Mouse (Mus musculus): ENCODE data around the gene Kdm6b. TPM values are rescaled to one million over a fixed set of nuclear protein-coding genes. Genes with fewer than 3 reads are reported as not detected.
A peak's percentile ranks its signal among the peaks of the same experiment; 100 is the strongest.

Gene Kdm6b
- polyA plus RNA-seq, 1 experiment from 2014 or later = 4.0 TPM

DNA sequence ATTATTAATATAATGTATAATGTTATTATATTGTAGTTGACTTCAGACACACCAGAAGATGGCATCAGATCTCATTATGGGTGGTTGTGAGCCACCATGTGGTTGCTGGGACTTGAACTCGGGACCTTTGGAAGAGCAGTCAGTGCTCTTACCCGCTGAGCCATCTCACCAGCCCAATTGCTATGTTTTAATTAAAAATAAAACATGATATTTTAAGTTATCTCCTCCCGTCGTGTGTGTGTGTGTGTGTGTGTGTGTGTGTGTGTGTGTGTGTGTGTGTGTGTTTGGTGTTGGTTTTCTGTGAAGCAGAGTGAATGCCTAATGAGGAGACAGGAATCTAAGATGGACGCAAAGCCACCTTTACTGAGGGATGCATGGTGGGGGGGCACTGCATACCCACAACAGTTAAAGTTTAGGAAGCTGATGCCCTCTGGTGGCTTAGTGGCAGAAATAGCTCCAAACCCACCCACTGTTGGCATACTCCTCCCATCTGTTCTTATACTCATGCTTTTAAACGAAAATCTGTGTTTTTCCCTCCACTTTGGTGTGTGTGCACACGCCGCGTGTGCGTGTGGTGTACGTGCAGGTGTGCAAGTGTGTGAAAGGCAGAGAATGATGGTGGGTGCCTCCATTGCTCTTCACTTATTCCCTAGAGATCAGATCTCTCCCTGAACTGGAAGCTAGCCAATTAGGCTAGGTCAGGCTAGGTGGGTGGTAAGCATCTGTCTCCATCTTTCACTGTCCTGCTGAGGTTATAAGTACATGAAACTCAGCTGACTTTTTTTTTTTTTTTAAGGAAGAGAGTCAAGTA lies 18.6 kb upstream of the Kdm6b start:
- Histone ChIP-seq H3K4me1 (replicated peaks) (peaks cover 4% of the 10 kb centered on the region; the same call in 1 of the 2 replicates), H3K27me3 (no peaks in the 10 kb centered on the region), H3K36me3 (replicated peaks) (no peaks in the 10 kb centered on the region), H3K9ac (no peak overlapping the region), H3K9me3 (replicated peaks) (no peaks in the 10 kb centered on the region), H3K27ac (replicated peaks) (no peak overlapping the region), H3K4me3 (replicated peaks) (no peak overlapping the region), H3K4me2 (no peak overlapping the region)
- ATAC-seq (ENCODE audit: insufficient read depth) = no peak
- 27% methylated on average over 11 of the region's 11 CpGs for WGBS (ENCODE audit: insufficient replicate concordance)

- Histone ChIP-seq H3K4me2 (no peak overlapping the region), H3K36me3 (replicated peaks) (no peaks in the 10 kb centered on the region), H3K9ac (no peak overlapping the region), H3K27me3 (no peaks in the 10 kb centered on the region), H3K4me1 (replicated peaks) (peaks cover 11% of the 10 kb centered on the region), H3K27ac (replicated peaks) (no peak overlapping the region), H3K9me3 (replicated peaks) (no peaks in the 10 kb centered on the region), H3K4me3 (replicated peaks) (no peak overlapping the region)
- WGBS (ENCODE audit: insufficient replicate concordance) = 79% methylated on average over 15 of the region's 15 CpGs
- no peak for ATAC-seq (ENCODE audit: insufficient read depth)
Observed at GRCm38 (mm10) chr11:69430631-69431030, 17.2 kb upstream of the Kdm6b start.

- H3K4me3 ChIP-seq (replicated peaks) = no peak overlapping the region
- H3K4me1 ChIP-seq (replicated peaks) = peaks cover 11% of the 10 kb centered on the region
- H3K4me2 ChIP-seq = no peak overlapping the region
- H3K27me3 ChIP-seq = no peaks in the 10 kb centered on the region
- no peaks in the 10 kb centered on the region for H3K9me3 ChIP-seq (replicated peaks)
- no peak overlapping the region for H3K9ac ChIP-seq
- WGBS (ENCODE audit: insufficient replicate concordance) = 16% methylated on average over 2 of the region's 2 CpGs
- no peaks in the 10 kb centered on the region for H3K36me3 ChIP-seq (replicated peaks)
- no peak for ATAC-seq (ENCODE audit: insufficient read depth)
- no peak overlapping the region for H3K27ac ChIP-seq (replicated peaks)
Observed at GRCm38 (mm10) chr11:69429313-69429712, 15.8 kb upstream of the Kdm6b start.

DNA sequence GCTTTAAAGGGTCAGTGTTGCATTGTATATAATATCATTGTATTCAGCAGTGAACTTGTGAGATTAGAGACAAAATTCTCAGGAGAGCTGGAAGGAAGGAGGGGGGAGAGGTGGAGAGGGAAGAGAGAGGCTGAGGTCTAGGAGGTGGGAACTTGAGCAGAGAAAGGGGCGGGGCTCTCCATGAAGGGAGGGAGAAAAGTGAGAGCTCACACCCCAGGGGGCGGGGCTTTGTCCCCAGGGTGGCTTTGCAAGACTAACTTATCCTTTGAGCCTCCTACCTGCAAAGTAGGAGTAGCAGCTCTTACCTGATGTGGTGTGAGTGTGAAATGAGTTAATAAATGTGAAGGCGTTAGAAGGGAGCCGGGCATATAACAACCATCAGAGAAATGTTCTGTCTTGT lies 15.3 kb upstream of the Kdm6b start:
- Histone ChIP-seq H3K9me3 (replicated peaks) (no peaks in the 10 kb centered on the region), H3K4me1 (replicated peaks) (peaks cover 16% of the 10 kb centered on the region), H3K27ac (replicated peaks) (no peak overlapping the region), H3K9ac (no peak overlapping the region), H3K4me3 (replicated peaks) (no peak overlapping the region), H3K36me3 (replicated peaks) (no peaks in the 10 kb centered on the region), H3K4me2 (no peak overlapping the region), H3K27me3 (no peaks in the 10 kb centered on the region)
- WGBS (ENCODE audit: insufficient replicate concordance) = 22% methylated on average over 4 of the region's 4 CpGs
- no peak for ATAC-seq (ENCODE audit: insufficient read depth)

- Histone ChIP-seq H3K27ac (replicated peaks) (no peak overlapping the region), H3K4me1 (replicated peaks) (peaks cover 17% of the 10 kb centered on the region), H3K4me3 (replicated peaks) (no peak overlapping the region), H3K4me2 (no peak overlapping the region), H3K27me3 (peaks cover 18% of the 10 kb centered on the region), H3K36me3 (replicated peaks) (no peaks in the 10 kb centered on the region), H3K9me3 (replicated peaks) (no peaks in the 10 kb centered on the region), H3K9ac (no peak overlapping the region)
- ATAC-seq (ENCODE audit: insufficient read depth) = no peak
- WGBS (ENCODE audit: insufficient replicate concordance) = 28% methylated on average over 2 of the region's 2 CpGs
Observed at GRCm38 (mm10) chr11:69426246-69426645, 12.8 kb upstream of the Kdm6b start.

- ATAC-seq (ENCODE audit: insufficient read depth) = no peak
- Histone ChIP-seq H3K4me3 (replicated peaks) (no peak overlapping the region), H3K9me3 (replicated peaks) (no peaks in the 10 kb centered on the region), H3K9ac (no peak overlapping the region), H3K4me2 (no peak overlapping the region), H3K4me1 (replicated peaks) (peaks cover 40% of the 10 kb centered on the region), H3K36me3 (replicated peaks) (no peaks in the 10 kb centered on the region), H3K27ac (replicated peaks) (no peak overlapping the region), H3K27me3 (peaks cover 40% of the 10 kb centered on the region)
- 26% methylated on average over 6 of the region's 6 CpGs for WGBS (ENCODE audit: insufficient replicate concordance)
Observed at GRCm38 (mm10) chr11:69423885-69424284, 10.4 kb upstream of the Kdm6b start.

DNA sequence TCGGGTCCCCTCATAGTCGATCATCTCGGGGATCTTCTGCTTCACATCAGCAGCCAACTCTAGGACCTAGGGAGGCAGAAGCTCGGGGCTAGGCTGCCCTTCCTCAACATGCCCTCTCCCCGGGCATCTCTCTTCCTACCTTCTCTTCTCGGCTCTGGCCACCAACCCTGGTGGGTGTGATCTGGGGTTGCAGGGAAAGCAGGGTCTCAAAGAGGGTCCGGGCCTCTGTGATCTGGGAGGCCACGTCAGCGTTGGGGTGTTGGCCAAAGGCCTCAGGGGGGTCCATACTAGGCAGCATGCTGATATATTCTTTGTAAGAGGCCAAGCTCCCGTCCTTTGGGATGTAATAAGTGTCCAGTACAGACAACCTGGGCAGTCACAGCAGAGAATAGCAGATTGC lies 9.4 kb upstream of the Kdm6b start:
- H3K4me3 ChIP-seq (replicated peaks) = no peak overlapping the region
- no peak overlapping the region for H3K9ac ChIP-seq
- H3K4me1 ChIP-seq (replicated peaks) = peaks cover 51% of the 10 kb centered on the region
- peaks cover 50% of the 10 kb centered on the region for H3K27me3 ChIP-seq
- WGBS (ENCODE audit: insufficient replicate concordance) = 67% methylated on average over 10 of the region's 10 CpGs
- H3K4me2 ChIP-seq = no peak overlapping the region
- H3K36me3 ChIP-seq (replicated peaks) = no peaks in the 10 kb centered on the region
- no peaks in the 10 kb centered on the region for H3K9me3 ChIP-seq (replicated peaks)
- no peak overlapping the region for H3K27ac ChIP-seq (replicated peaks)
- no peak for ATAC-seq (ENCODE audit: insufficient read depth)

DNA sequence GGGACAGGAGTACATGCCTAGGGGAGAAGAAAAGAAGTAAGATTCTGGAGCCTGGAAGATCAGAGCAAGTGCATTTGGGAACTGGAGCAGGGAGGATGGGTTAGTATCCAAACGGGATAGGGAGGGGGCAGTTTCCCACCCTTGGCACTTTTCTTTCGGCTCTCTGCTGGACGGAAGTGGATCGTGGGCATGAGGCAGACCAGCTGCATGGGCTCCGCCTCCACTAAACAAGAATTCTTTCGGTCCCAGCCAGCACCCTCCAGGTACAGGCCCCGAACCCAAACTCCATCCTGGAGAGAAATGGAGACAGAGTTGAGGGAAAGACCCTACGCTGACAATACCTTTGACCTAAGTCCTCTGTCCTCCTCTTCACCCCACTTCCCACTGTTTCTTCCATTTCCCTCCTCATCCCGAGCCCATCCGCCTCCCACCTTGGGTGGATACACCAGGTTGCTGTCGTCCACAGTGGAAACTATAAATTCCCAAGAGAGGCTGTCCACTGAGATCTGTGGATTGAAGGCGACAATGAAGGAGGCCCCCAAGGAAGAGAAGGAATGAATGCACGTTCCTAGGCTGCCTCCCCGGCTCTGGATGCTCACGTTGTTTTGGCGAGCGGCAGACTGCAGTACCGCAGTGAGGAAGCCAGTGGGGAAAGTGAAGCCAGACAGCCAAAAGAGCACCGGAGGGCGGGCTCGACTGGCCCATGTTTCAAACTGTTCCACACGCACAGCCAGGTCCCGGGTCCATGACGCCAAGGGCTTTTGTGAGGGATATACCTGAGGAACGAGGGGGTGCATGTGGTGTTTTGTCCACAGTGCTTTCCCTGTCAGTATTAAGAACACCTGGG lies 7.9 kb upstream of the Kdm6b start:
- H3K4me1 ChIP-seq (replicated peaks) = peaks cover 61% of the 10 kb centered on the region
- H3K4me3 ChIP-seq (replicated peaks) = no peak overlapping the region
- H3K9ac ChIP-seq = no peak overlapping the region

DNA sequence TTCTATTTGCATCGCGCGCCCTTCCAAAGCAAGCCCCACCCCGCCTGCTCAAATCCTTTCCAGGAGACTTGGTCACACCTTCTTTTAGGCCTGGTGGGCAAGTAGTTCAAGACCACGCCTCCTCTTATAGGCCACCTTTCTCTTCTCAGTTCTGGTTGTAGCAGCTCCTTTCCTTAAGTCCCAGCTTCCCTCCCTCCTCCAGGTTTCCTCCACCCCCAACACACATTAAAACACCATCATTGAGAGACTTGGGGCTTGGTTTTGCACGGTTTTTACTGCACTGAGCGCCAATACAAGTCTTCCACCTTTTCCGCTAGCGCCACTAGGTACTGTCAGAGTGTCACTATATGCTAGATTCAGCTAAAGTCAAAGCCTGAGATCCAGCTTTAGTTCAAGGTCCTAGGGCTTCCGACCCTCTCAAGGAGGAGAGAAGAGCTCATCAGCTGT lies 7.1 kb upstream of the Kdm6b start:
- H3K27ac ChIP-seq (replicated peaks) = no peak overlapping the region
- ATAC-seq (ENCODE audit: insufficient read depth) = no peak
- H3K9ac ChIP-seq = 0 out of 2 replicates have a peak overlapping the region, but pooled peaks have one; percentile 2
- peak overlapping the region; percentile 56 for H3K4me3 ChIP-seq (replicated peaks)
- peak overlapping the region; percentile 100 for H3K4me2 ChIP-seq
- WGBS (ENCODE audit: insufficient replicate concordance) = 13% methylated on average over 10 of the region's 10 CpGs
- no peaks in the 10 kb centered on the region for H3K9me3 ChIP-seq (replicated peaks)
- no peaks in the 10 kb centered on the region for H3K36me3 ChIP-seq (replicated peaks)
- H3K27me3 ChIP-seq = peaks cover 67% of the 10 kb centered on the region
- H3K4me1 ChIP-seq (replicated peaks) = peaks cover 61% of the 10 kb centered on the region

More for the DNA sequence above, 7.9 kb upstream of the Kdm6b start:
- Histone ChIP-seq H3K27ac (replicated peaks) (no peak overlapping the region), H3K36me3 (replicated peaks) (no peaks in the 10 kb centered on the region), H3K9me3 (replicated peaks) (no peaks in the 10 kb centered on the region), H3K4me2 (peak overlapping the region; percentile 100), H3K27me3 (peaks cover 63% of the 10 kb centered on the region)
- 27% methylated on average over 25 of the region's 25 CpGs for WGBS (ENCODE audit: insufficient replicate concordance)
- ATAC-seq (ENCODE audit: insufficient read depth) = no peak

GRCm38 (mm10) chr11:69419813-69420553 lies 6.5 kb upstream of the Kdm6b start:
- H3K4me1 ChIP-seq (replicated peaks) = peaks cover 67% of the 10 kb centered on the region
- peak overlapping the region; percentile 100 for H3K4me2 ChIP-seq
- peak overlapping the region; percentile 35; the same call in 1 of the 2 replicates for H3K9ac ChIP-seq
- 1% methylated on average over 31 of the region's 31 CpGs for whole genome bisulfite sequencing (ENCODE audit: insufficient replicate concordance)
- peaks cover 73% of the 10 kb centered on the region for H3K27me3 ChIP-seq
- H3K4me3 ChIP-seq (replicated peaks) = peak overlapping the region; percentile 56
- peak; percentile 39 for ATAC-seq (ENCODE audit: insufficient read depth)
- no peaks in the 10 kb centered on the region for H3K36me3 ChIP-seq (replicated peaks)
- peak overlapping the region; percentile 69 for H3K27ac ChIP-seq (replicated peaks)
- no peaks in the 10 kb centered on the region for H3K9me3 ChIP-seq (replicated peaks)

Data from liver, embryonic 15.5 days (tissue).